8 mouse cellular contexts compared by ENCODE assay signal in the genomic region with DNA sequence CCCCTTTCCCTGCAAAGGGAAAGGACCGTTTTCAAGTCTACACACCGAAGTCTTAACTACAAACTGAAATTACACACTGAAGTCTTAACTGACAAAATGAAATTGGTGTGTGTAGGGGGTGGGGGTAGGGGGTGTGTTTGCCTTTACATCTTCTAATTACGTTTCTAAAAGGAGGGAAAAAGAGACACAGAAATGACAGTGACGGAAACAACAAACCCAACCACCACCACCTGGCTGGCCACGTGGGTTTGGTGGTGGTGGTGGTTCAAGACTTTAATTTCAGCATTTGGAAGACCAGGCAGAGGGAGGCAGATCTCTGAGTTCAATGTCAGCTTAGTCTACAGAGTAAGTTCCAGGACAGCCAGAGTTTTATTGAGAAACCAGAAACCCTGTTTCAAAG. TPM values are rescaled to one million over a fixed set of nuclear protein-coding genes. Genes with fewer than 3 reads are reported as not detected.
DNase-seq lines count a peak whose midpoint lies in the region; ATAC-seq lines count a peak whose summit lies in the region.

No protein-coding gene starts in this region.

- no peak for DNase-seq in kidney, adult 9 months
- peak; percentile 4 for DNase-seq in c-Kit-positive CD71-positive TER-119-positive erythroid progenitor cells, embryonic 14.5 days (ENCODE audit: low spot score)
- no peak for DNase-seq in hindbrain, embryonic 14.5 days (ENCODE audit: low spot score)
- no peak for DNase-seq in urinary bladder, postnatal 10 days (ENCODE audit: low spot score)
- no peak for DNase-seq in adrenal gland, postnatal 25 days
- DNase-seq in MN1 (ENCODE audit: low spot score) = no peak

- 2% methylated on average over 5 of the region's 5 CpGs for WGBS in kidney, embryonic 15.5 days
- 1% methylated on average over 5 of the region's 5 CpGs for WGBS in hindbrain, embryonic 14.5 days
- WGBS in midbrain, embryonic 13.5 days = 3% methylated on average over 5 of the region's 5 CpGs

- H3K4me2 ChIP-seq in kidney, embryonic 15.5 days = peak overlapping the region; percentile 79
- H3K4me2 ChIP-seq in hindbrain, embryonic 14.5 days (replicated peaks) = peak overlapping the region; percentile 73
- peak overlapping the region; percentile 83 for H3K4me2 ChIP-seq in midbrain, embryonic 13.5 days (replicated peaks)

- peak overlapping the region; percentile 96 for H3K4me3 ChIP-seq in kidney, embryonic 15.5 days (replicated peaks)
- H3K4me3 ChIP-seq in hindbrain, embryonic 14.5 days (replicated peaks; ENCODE audit: low read length) = peak overlapping the region; percentile 78
- H3K4me3 ChIP-seq in midbrain, embryonic 13.5 days (replicated peaks) = peak overlapping the region; percentile 92

- peaks cover 9% of the 10 kb centered on the region for H3K4me1 ChIP-seq in kidney, embryonic 15.5 days
- H3K4me1 ChIP-seq in hindbrain, embryonic 14.5 days (replicated peaks; ENCODE audit: control insufficient read depth, insufficient read depth, low read length) = peaks cover 11% of the 10 kb centered on the region
- H3K4me1 ChIP-seq in midbrain, embryonic 13.5 days (replicated peaks) = peaks cover 20% of the 10 kb centered on the region

- peak overlapping the region; percentile 85 for H3K9ac ChIP-seq in kidney, embryonic 15.5 days
- peak overlapping the region; percentile 32 for H3K9ac ChIP-seq in hindbrain, embryonic 14.5 days
- peak overlapping the region; percentile 39; the same call in 1 of the 2 replicates for H3K9ac ChIP-seq in midbrain, embryonic 13.5 days (replicated peaks)

- H3K27ac ChIP-seq in kidney, embryonic 15.5 days = no peak overlapping the region
- H3K27ac ChIP-seq in hindbrain, embryonic 14.5 days = no peak overlapping the region
- no peak overlapping the region for H3K27ac ChIP-seq in midbrain, embryonic 13.5 days

- no peaks in the 10 kb centered on the region for H3K27me3 ChIP-seq in kidney, embryonic 15.5 days
- H3K27me3 ChIP-seq in hindbrain, embryonic 14.5 days (ENCODE audit: control insufficient read depth, insufficient read depth, low read length) = no peaks in the 10 kb centered on the region
- no peaks in the 10 kb centered on the region for H3K27me3 ChIP-seq in midbrain, embryonic 13.5 days

- peaks cover 15% of the 10 kb centered on the region for H3K36me3 ChIP-seq in kidney, embryonic 15.5 days
- H3K36me3 ChIP-seq in hindbrain, embryonic 14.5 days (replicated peaks; ENCODE audit: control insufficient read depth, insufficient read depth) = peaks cover 22% of the 10 kb centered on the region
- peaks cover 27% of the 10 kb centered on the region for H3K36me3 ChIP-seq in midbrain, embryonic 13.5 days

- no peaks in the 10 kb centered on the region for H3K9me3 ChIP-seq in kidney, embryonic 15.5 days (replicated peaks)
- H3K9me3 ChIP-seq in hindbrain, embryonic 14.5 days (ENCODE audit: control insufficient read depth, low read length) = no peaks in the 10 kb centered on the region
- no peaks in the 10 kb centered on the region for H3K9me3 ChIP-seq in midbrain, embryonic 13.5 days

- peak; percentile 17; the same call in 1 of the 2 replicates for ATAC-seq in kidney, embryonic 15.5 days (replicated peaks; ENCODE audit: low FRiP score)
- ATAC-seq in hindbrain, embryonic 14.5 days (ENCODE audit: low FRiP score) = peak; percentile 9; the same call in 1 of the 2 replicates
- ATAC-seq in midbrain, embryonic 13.5 days = peak; percentile 24; the same call in 1 of the 2 replicates

RNA-seq across cellular contexts. Expression of gene Lancl1, which starts 0.4 kb away (rescaled TPM):
- polyA plus RNA-seq in kidney, embryonic 15.5 days (2015; fragmentation: Nextera tagmentation; extraction: Ambion mirVana) = 79.9 and 82.5 TPM in 2 replicates
- polyA plus RNA-seq in hindbrain, embryonic 14.5 days (2014; fragmentation: Nextera tagmentation; extraction: Ambion mirVana) = 196 and 197 TPM in 2 replicates
- 143 and 150 TPM in 2 replicates for polyA plus RNA-seq in midbrain, embryonic 13.5 days (2015; fragmentation: Nextera tagmentation; extraction: Ambion mirVana)
- 48.6 and 64.1 TPM in 2 replicates for total RNA-seq in adrenal gland, postnatal 25 days (2021)

Comparison
In these comparisons a context has a peak if more than half of its experiments do, and no peak if none do; other contexts are left out.
1. H3K9ac ChIP-seq: peak in every context shown above with its lines; median percentile 85 in kidney, embryonic 15.5 days; 39 in midbrain, embryonic 13.5 days; 32 in hindbrain, embryonic 14.5 days.